Mouse (Mus musculus) lung, adult 2 months (tissue): ENCODE measurements at regions not wholly inside any gene's neighbourhood (a gene's known extent, or its start where the extent isn't known, plus 50 kb on each side); places are given as distances from the start of the nearest gene placed in this dataset.

Experiments used
- CTCF ChIP-seq: fragments of 200-500 bp; IDR thresholded peaks from 2 replicates; pipeline ENCODE4 v1.5.1; 2011; ENCODE audit warnings: mild to moderate bottlenecking, low read length, control low read depth; ENCODE audit not compliant: insufficient read depth
- POLR2A ChIP-seq: fragments of 200-500 bp; IDR thresholded peaks from 2 replicates; pipeline ENCODE4 v1.6.1; 2011; ENCODE audit warnings: low read depth, mild to moderate bottlenecking, control low read depth, low read length, borderline replicate concordance; ENCODE audit errors: extremely low read depth

- TF ChIP-seq CTCF (no peak), POLR2A (no peak)
These were observed 131.2 kb upstream of the Osr1 start for GRCm38 (mm10) chr12:9438575-9439161.
